Mouse (Mus musculus) liver, postnatal 0 days (tissue): ENCODE data around the gene Ccdc24. TPM values are rescaled to one million over a fixed set of nuclear protein-coding genes. Genes with fewer than 3 reads are reported as not detected.

ENCODE experiments used
- ATAC-seq: fragments of 200-750 bp; cut with Nextera tagmentation; 2 replicates; pipeline ENCODE4 v1.8.0; 2017; ENCODE audit warnings: mild to moderate bottlenecking, moderate library complexity
- DNase-seq: peaks from one replicate; pipeline ENCODE4 v3.0.0-alpha.2; 2016
- H3K27ac ChIP-seq: fragments of 300-500 bp; sonication (generic); 2 replicates; pipeline ENCODE4 v1.5.1; 2014; ENCODE audit warnings: antibody characterized with exemption, moderate library complexity, mild to moderate bottlenecking, low read depth
- H3K27me3 ChIP-seq: fragments of 300-500 bp; sonication (generic); 2 replicates; pipeline ENCODE4 v1.6.1; 2014; ENCODE audit warnings: low read length, control low read depth, mixed read lengths; ENCODE audit not compliant: insufficient read depth
- H3K36me3 ChIP-seq: fragments of 300-500 bp; sonication (generic); replicated peaks from 2 replicates; pipeline ENCODE4 v1.6.1; 2014; ENCODE audit warnings: mild to moderate bottlenecking, control low read depth, low read length, moderate library complexity, mixed read lengths; ENCODE audit not compliant: insufficient read depth
- H3K4me1 ChIP-seq: fragments of 300-500 bp; sonication (generic); 2 replicates; pipeline ENCODE4 v1.6.1; 2014; ENCODE audit warnings: antibody characterized with exemption, mild to moderate bottlenecking, control low read depth; ENCODE audit not compliant: insufficient read depth
- H3K4me2 ChIP-seq: fragments of 300-500 bp; sonication (generic); 2 replicates; pipeline ENCODE4 v1.6.1; 2014; ENCODE audit warnings: low read depth, mild to moderate bottlenecking, low read length, moderate library complexity, mixed read lengths
- H3K4me3 ChIP-seq: fragments of 300-500 bp; sonication (generic); 2 replicates; pipeline ENCODE4 v1.5.1; 2014; ENCODE audit warnings: low read depth, low read length
- H3K9ac ChIP-seq: fragments of 300-500 bp; sonication (generic); replicated peaks from 2 replicates; pipeline ENCODE4 v1.6.1; 2014; ENCODE audit warnings: mild to moderate bottlenecking, moderate library complexity
- H3K9me3 ChIP-seq: fragments of 300-500 bp; sonication (generic); 2 replicates; pipeline ENCODE4 v1.6.1; 2016; ENCODE audit warnings: mild to moderate bottlenecking, control low read depth, low read length, mixed read lengths
- CTCF ChIP-seq: sonication (generic); IDR thresholded peaks from 2 replicates; pipeline ENCODE4 v1.5.1; 2016; ENCODE audit warnings: antibody characterized with exemption, low read depth
- EP300 ChIP-seq: IDR thresholded peaks from 2 replicates; pipeline ENCODE4 v1.6.1; 2016; ENCODE audit warnings: antibody characterized with exemption, low read depth, mild to moderate bottlenecking
- WGBS: fragments of 180-500 bp; shearing (Covaris S2); extraction: QIAGEN DNeasy Blood & Tissue Kit; methylation state at CpG from one replicate; pipeline ENCODE4 v1.1.7; 2014; ENCODE audit not compliant: insufficient replicate concordance; 5-methylcytosine and 5-hydroxymethylcytosine counted together
- polyA plus RNA-seq: library from polyadenylated mRNA; unstranded; fragments of >200 nt; fragmentation: Nextera tagmentation; extraction: Ambion mirVana; gene quantifications from 2 replicates; pipeline ENCODE4 v1.2.1, GENCODE M21; 2015

Ccdc24 gene
- polyA plus RNA-seq, 1 experiment from 2014 or later: 0.34 TPM

DNA sequence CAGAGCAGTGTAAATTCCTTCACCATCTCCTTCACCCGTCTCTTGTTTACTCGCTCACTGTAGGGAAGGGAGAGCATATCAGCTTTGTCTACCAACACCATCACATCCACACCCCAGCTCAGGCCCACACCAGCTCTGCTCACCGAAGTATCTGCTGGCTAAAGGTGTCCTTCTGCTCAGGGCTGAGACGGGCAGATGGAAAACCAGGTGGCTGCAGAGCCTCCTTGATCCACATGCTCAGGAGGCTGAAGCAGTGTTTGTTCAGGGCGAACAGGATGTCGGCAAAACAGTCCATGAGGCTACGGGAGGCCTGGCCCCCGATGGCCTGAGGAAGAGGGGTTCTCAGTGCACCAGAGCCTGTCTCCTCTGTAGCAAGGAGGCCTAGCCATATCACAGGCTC is 22.2 kb upstream of the Ccdc24 start:
- WGBS: 87% methylated on average over 8 of the region's 8 CpGs
- peaks cover 7% of the 10 kb centered on the region for H3K4me1 ChIP-seq
- peaks cover 19% of the 10 kb centered on the region for H3K36me3 ChIP-seq
- DNase-seq: no peak
- no peak overlapping the region for H3K4me3 ChIP-seq
- H3K9me3 ChIP-seq: no peaks in the 10 kb centered on the region
- ATAC-seq: no peak
- no peaks in the 10 kb centered on the region for H3K27me3 ChIP-seq
- no peak overlapping the region for H3K4me2 ChIP-seq
- no peak overlapping the region for H3K9ac ChIP-seq
- no peak overlapping the region for H3K27ac ChIP-seq
- no peak for TF ChIP-seq EP300
- TF ChIP-seq CTCF: no peak

DNA sequence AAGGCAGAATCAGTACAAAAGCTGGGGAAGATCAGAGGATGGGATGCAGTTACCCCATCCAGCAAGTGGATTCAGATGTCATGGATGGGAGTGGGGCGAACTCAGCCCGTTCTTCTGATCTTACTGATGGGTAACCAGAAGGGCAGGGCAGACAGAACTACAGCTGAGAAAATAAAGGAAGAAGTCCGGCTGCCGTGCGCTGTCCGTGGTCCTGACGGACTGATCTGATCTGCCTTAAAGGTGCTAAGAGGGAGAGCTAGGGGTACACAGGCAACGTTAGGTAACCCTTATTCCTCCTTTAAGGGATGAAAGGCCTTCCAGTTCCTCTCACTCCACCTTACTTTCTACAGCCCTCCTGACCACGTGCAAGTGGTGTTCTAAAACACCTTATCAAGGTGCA is 21.0 kb upstream of the Ccdc24 start:
- 23% methylated on average over 9 of the region's 9 CpGs for WGBS
- DNase-seq: peak; percentile 71

DNA sequence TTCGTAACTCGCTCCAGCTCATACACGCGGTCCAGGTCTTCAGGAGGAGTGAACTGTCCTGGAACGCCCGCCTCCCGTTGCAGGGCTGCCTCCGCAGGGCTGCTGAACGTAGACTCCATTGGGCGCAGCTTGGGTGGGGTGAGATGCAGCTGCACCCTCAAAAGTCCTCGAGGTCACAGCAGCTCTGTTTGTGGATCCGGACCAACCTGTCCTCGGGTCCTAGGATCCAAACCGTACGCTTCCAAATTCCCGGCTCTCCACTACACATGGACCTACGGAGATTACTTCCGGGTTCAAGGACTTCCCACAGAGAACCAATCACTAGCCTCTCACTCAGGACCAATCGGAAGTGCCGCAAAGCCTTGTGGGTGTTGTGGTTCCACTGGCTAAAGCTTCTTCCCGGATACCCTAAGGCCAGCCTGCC is 19.4 kb upstream of the Ccdc24 start, which contains the start of gene Dph2:
Gene Dph2, minus strand, starts transcription at position 295 of the 424 bp plus-strand sequence.
- Histone ChIP-seq H3K4me3 (peak within 1 kb of the TSS; percentile 74), H3K9me3 (no peaks in the 10 kb centered on the region), H3K27ac (0 out of 2 replicates have a peak within 1 kb of the TSS, but pooled peaks have one; percentile 2), H3K9ac (peak within 1 kb of the TSS; percentile 61), H3K4me1 (peaks cover 11% of the 10 kb centered on the region), H3K4me2 (peak within 1 kb of the TSS; percentile 96), H3K27me3 (no peaks in the 10 kb centered on the region), H3K36me3 (peaks cover 13% of the 10 kb centered on the region)
- peak; percentile 85 for DNase-seq
- ATAC-seq: peak; percentile 83
- under 1% methylated on average over 21 of the region's 21 CpGs for WGBS
- TF ChIP-seq CTCF: no peak
- TF ChIP-seq EP300: no peak

More for the DNA sequence above, 21.0 kb upstream of the Ccdc24 start:
- no peak for ATAC-seq
- peaks cover 13% of the 10 kb centered on the region for H3K36me3 ChIP-seq
- no peak overlapping the region for H3K4me3 ChIP-seq
- no peak overlapping the region for H3K9ac ChIP-seq
- H3K27me3 ChIP-seq: no peaks in the 10 kb centered on the region
- H3K27ac ChIP-seq: no peak overlapping the region
- H3K4me2 ChIP-seq: no peak overlapping the region
- TF ChIP-seq EP300: no peak
- no peak for TF ChIP-seq CTCF
- H3K9me3 ChIP-seq: no peaks in the 10 kb centered on the region
- peaks cover 7% of the 10 kb centered on the region for H3K4me1 ChIP-seq

DNA sequence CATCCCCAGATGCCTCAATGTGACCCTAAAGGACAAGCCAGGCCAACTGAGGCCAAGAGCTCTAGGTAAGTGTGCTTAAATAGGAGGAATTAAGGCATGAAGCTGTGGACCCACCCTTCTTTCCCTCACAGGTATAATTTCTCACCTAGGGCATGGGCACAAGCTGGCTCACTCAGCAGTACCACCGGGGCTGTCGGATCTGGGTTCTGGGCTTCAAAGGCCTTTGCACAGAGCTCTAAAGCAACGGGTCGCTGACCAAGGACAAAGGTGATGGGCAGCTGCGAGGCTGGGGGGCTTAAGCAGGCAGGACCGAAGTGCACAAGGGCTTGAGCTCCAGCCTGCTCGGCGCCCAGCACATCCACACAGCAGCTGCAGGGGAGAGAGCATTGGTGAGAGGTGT is 18.4 kb upstream of the Ccdc24 start:
- 86% methylated on average over 8 of the region's 8 CpGs for WGBS
- Histone ChIP-seq H3K27ac (no peak overlapping the region), H3K36me3 (peaks cover 15% of the 10 kb centered on the region), H3K9me3 (no peaks in the 10 kb centered on the region), H3K27me3 (no peaks in the 10 kb centered on the region), H3K4me2 (peak overlapping the region; percentile 96), H3K4me1 (peaks cover 16% of the 10 kb centered on the region), H3K4me3 (no peak overlapping the region), H3K9ac (no peak overlapping the region)
- DNase-seq (no peak), ATAC-seq (no peak)
- no peak for TF ChIP-seq CTCF
- no peak for TF ChIP-seq EP300

DNA sequence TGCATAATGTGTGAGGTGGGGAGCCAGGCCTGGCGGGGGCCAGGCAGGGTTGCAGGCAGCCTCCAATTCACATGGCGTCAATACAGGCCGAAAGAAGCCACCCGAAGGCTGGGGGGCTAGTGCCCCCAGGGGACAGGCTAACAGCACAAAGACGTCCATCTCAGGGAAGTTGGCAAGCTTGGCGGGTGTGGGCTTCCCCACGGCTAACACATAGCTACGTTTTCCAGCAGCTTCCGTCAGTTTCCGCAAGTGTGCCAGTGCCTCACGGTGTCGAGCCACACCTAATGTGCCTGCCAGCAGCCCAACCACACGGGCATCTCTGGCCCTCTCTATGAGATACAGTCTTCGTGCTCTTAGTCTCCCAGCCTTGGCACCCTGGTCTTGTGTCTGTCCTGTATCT is 17.7 kb upstream of the Ccdc24 start:
- H3K9me3 ChIP-seq: no peaks in the 10 kb centered on the region
- DNase-seq (no peak), ATAC-seq (no peak)
- TF ChIP-seq EP300 (no peak), CTCF (no peak)
- 89% methylated on average over 14 of the region's 14 CpGs for WGBS
- no peak overlapping the region for H3K27ac ChIP-seq
- H3K4me1 ChIP-seq: peaks cover 16% of the 10 kb centered on the region
- no peak overlapping the region for H3K4me3 ChIP-seq
- no peak overlapping the region for H3K4me2 ChIP-seq
- no peaks in the 10 kb centered on the region for H3K27me3 ChIP-seq
- H3K36me3 ChIP-seq: peaks cover 23% of the 10 kb centered on the region
- no peak overlapping the region for H3K9ac ChIP-seq

DNA sequence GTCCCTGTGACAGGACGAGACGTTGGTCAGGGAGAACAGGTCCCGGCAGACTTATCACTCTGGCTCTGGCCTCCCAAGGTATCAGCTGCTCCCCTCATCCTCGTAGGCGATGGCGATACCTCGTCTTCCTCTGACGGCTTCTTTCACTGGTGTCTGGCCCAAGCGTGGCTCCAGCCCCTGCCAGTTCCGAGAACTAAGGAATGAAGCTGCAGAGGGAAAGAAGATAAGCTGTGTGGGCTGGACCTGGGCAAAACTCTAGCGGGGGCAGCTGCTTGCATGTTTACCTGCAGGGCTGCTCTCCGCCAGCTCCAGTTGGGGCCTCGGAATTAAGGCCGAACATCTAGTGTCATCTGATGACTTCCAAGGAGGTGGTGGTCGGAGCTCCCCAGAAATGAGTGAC is 17.1 kb upstream of the Ccdc24 start:
- Histone ChIP-seq H3K27me3 (no peaks in the 10 kb centered on the region), H3K4me2 (no peak overlapping the region), H3K4me3 (no peak overlapping the region), H3K27ac (no peak overlapping the region), H3K9me3 (no peaks in the 10 kb centered on the region), H3K9ac (no peak overlapping the region), H3K36me3 (peaks cover 27% of the 10 kb centered on the region), H3K4me1 (peaks cover 16% of the 10 kb centered on the region)
- DNase-seq: no peak
- WGBS: 82% methylated on average over 15 of the region's 15 CpGs
- TF ChIP-seq CTCF (no peak), EP300 (no peak)
- no peak for ATAC-seq
